ENCODE assay signal across 11 mouse cellular contexts in the genomic region with DNA sequence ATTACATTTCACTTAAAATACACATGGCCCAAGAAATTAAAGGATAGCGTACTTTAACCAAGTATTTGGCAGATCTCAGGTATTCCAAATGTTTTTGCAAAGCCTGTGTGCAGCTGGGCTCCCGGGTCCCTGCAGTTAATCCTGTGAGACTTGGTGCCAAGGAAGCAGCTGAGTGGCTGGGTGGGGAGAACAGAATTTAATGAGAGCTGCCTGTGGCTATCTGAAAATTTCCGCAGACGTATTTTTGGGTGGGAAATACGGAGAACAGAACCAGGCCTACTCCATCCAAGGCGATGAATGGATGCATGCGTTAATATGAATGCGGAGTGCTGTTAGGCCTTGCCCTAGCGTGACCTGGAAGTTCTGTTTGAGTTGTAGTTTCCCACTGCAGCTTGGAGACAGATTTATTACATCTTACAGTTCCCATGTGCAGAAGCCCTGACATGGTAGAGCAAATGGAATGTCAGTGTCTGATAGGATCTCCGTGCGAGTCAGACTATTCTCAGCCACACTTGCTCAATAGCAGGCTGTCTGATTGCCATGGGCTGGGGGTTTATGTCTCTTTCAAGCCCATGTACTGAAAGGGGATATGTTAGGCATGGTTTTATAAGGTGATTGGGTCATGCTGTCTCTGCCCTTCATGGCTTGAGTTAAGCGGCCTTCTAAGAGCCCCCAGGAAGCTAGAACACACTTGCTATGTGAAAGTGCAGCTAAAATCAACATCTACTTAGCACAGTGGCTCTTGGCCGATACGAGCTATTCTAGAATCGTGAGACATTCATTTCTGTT. TPM values are rescaled to one million over a fixed set of nuclear protein-coding genes. Genes with fewer than 3 reads are reported as not detected.
DNase-seq lines count a peak whose midpoint lies in the region; ATAC-seq and TF ChIP-seq lines count a peak whose summit lies in the region.
"Had no signal": no experiment of that assay in that cellular context is flagged by ENCODE, and none has a peak within 500 bp of the region (broad histone marks: within the 10 kb centered on the region; RNA-seq: fewer than 3 reads in every experiment).

No protein-coding gene starts in this region.

- H3K4me2 ChIP-seq in embryonic facial prominence, embryonic 15.5 days (replicated peaks): no peak overlapping the region
- no peak overlapping the region for H3K4me2 ChIP-seq in forebrain, embryonic 12.5 days
- H3K4me2 ChIP-seq: midbrain, embryonic 15.5 days had no signal

- TF ChIP-seq CTCF in kidney, adult 2 months (conservative IDR thresholded peaks at IDR 0.05; ENCODE audit: insufficient read depth, insufficient read length, low read depth, low read length): no peak

- H3K27me3 ChIP-seq in kidney, adult 2 months (replicated peaks; ENCODE audit: control insufficient read depth, insufficient read depth, low read length): no peaks in the 10 kb centered on the region
- H3K27me3 ChIP-seq in embryonic facial prominence, embryonic 15.5 days: no peaks in the 10 kb centered on the region
- no peaks in the 10 kb centered on the region for H3K27me3 ChIP-seq in forebrain, embryonic 12.5 days
- H3K27me3 ChIP-seq: midbrain, embryonic 15.5 days; Patski had no signal

- no peaks in the 10 kb centered on the region for H3K36me3 ChIP-seq in kidney, adult 2 months (ENCODE audit: control insufficient read depth, insufficient read depth, low read length)
- peaks cover 8% of the 10 kb centered on the region; the same call in 1 of the 2 replicates for H3K36me3 ChIP-seq in ES-E14 (ENCODE audit: control insufficient read depth, insufficient read depth, low read length, poor library complexity, severe bottlenecking)
- H3K36me3 ChIP-seq in embryonic facial prominence, embryonic 15.5 days: no peaks in the 10 kb centered on the region
- no peaks in the 10 kb centered on the region for H3K36me3 ChIP-seq in forebrain, embryonic 12.5 days (replicated peaks)

- 0 out of 2 replicates have a peak overlapping the region, but pooled peaks have one; percentile 10 for H3K9ac ChIP-seq in ES-E14 (ENCODE audit: insufficient read depth, low read depth, low read length, poor library complexity, severe bottlenecking)
- H3K9ac ChIP-seq in embryonic facial prominence, embryonic 15.5 days: no peak overlapping the region
- H3K9ac ChIP-seq in forebrain, embryonic 12.5 days: no peak overlapping the region
- H3K9ac ChIP-seq: midbrain, embryonic 15.5 days had no signal

- H3K9me3 ChIP-seq in ES-E14 (ENCODE audit: control insufficient read depth, insufficient read depth, low read depth, low read length): no peaks in the 10 kb centered on the region
- H3K9me3 ChIP-seq in embryonic facial prominence, embryonic 15.5 days (replicated peaks): no peaks in the 10 kb centered on the region
- 0 out of 2 replicates have a peak, but pooled peaks cover 5% of the 10 kb centered on the region for H3K9me3 ChIP-seq in forebrain, embryonic 12.5 days
- H3K9me3 ChIP-seq: midbrain, embryonic 15.5 days had no signal

- no peak for TF ChIP-seq POLR2A in kidney, adult 2 months (IDR thresholded peaks at IDR 0.05; ENCODE audit: low read depth, low read length)

- WGBS in kidney, adult 2 months: 45% methylated on average over 15 of the region's 15 CpGs
- WGBS in embryonic facial prominence, embryonic 15.5 days: 32% methylated on average over 15 of the region's 15 CpGs
- 83% methylated on average over 15 of the region's 15 CpGs for WGBS in forebrain, embryonic 12.5 days

- 0 out of 2 replicates have a peak, but pooled peaks have one; percentile 51 for ATAC-seq in embryonic facial prominence, embryonic 15.5 days (ENCODE audit: insufficient number of reproducible peaks, low FRiP score, low TSS enrichment, low read depth)
- no peak for ATAC-seq in forebrain, embryonic 12.5 days (ENCODE audit: low FRiP score)
- ATAC-seq: forebrain, embryonic 16.5 days; midbrain, embryonic 15.5 days; Patski had no signal

- H3K4me3 ChIP-seq in kidney, adult 2 months (ENCODE audit: insufficient read depth, low read depth, low read length): no peak overlapping the region
- H3K4me3 ChIP-seq in ES-E14 (ENCODE audit: insufficient read depth in 1 of 2, low read depth in 1 of 2, low read length in 2 of 2, poor library complexity in 1 of 2, severe bottlenecking in 1 of 2): no peak overlapping the region
- no peak overlapping the region for H3K4me3 ChIP-seq in embryonic facial prominence, embryonic 15.5 days (replicated peaks)
- no peak overlapping the region for H3K4me3 ChIP-seq in forebrain, embryonic 12.5 days (replicated peaks)
- H3K4me3 ChIP-seq: midbrain, embryonic 15.5 days had no signal

- DNase-seq in kidney, adult 2 months: peak; percentile 49
- no peak for DNase-seq in kidney, adult 9 months
- DNase-seq in ES-E14 (ENCODE audit: low read depth, low spot score): no peak
- DNase-seq in kidney, postnatal 14 days: peak; percentile 59
- no peak for DNase-seq in adrenal gland, postnatal 25 days
- DNase-seq in cerebellum, adult 9-10 months: no peak

- H3K27ac ChIP-seq in kidney, adult 2 months (ENCODE audit: insufficient read depth, low read depth, low read length): 0 out of 2 replicates have a peak overlapping the region, but pooled peaks have one; percentile 19
- no peak overlapping the region for H3K27ac ChIP-seq in ES-E14 (ENCODE audit: insufficient read depth, low read depth, low read length, poor library complexity, severe bottlenecking)
- H3K27ac ChIP-seq in embryonic facial prominence, embryonic 15.5 days (replicated peaks): peak overlapping the region; percentile 71
- H3K27ac ChIP-seq in forebrain, embryonic 12.5 days: no peak overlapping the region
- H3K27ac ChIP-seq: midbrain, embryonic 15.5 days had no signal

- peaks cover 3% of the 10 kb centered on the region for H3K4me1 ChIP-seq in kidney, adult 2 months (ENCODE audit: control insufficient read depth, insufficient read depth, low read length)
- peaks cover 15 to 33% of the 10 kb centered on the region in 2 experiments for H3K4me1 ChIP-seq in ES-E14 (ENCODE audit: control insufficient read depth in 2 of 2, insufficient read depth in 2 of 2, low read length in 2 of 2, poor library complexity in 1 of 2)
- H3K4me1 ChIP-seq in embryonic facial prominence, embryonic 15.5 days: peaks cover 46% of the 10 kb centered on the region
- peaks cover 16% of the 10 kb centered on the region for H3K4me1 ChIP-seq in forebrain, embryonic 12.5 days

- in situ Hi-C loops in ES-E14 (cut with MboI; ENCODE audit: low sequenced_read_pairs in 2 of 2, unreplicated experiment in 2 of 2): no loop called here

TF ChIP-seq in ES-E14, 5 proteins besides CTCF, POLR2A, EP300 and RAD21:
- TF ChIP-seq ZNF384 (IDR thresholded peaks at IDR 0.05; ENCODE audit: low read depth, low read length) (no peak), MAFK (IDR thresholded peaks at IDR 0.05; ENCODE audit: insufficient read depth, low read depth, low read length) (no peak), HCFC1 (IDR thresholded peaks at IDR 0.05; ENCODE audit: borderline replicate concordance, insufficient read depth, low read length) (no peak), ZC3H11A (IDR thresholded peaks at IDR 0.05; ENCODE audit: borderline replicate concordance, low read depth, low read length) (no peak), CHD2 (IDR thresholded peaks at IDR 0.05; ENCODE audit: low read depth, low read length) (no peak)

RNA-seq across cellular contexts. Expression of a gene that starts 17.5 kb away (rescaled TPM):
- polyA plus RNA-seq in kidney, adult 2 months (2012; rRNA removed): 2.9 and 3.6 TPM in 2 replicates
- 43.8 and 71.1 TPM in 2 replicates for total RNA-seq in ES-E14 (2012; rRNA removed)
- polyA plus RNA-seq in embryonic facial prominence, embryonic 15.5 days (2015; fragmentation: Nextera tagmentation; extraction: Ambion mirVana): 13.4 and 14.1 TPM in 2 replicates
- total RNA-seq in adrenal gland, postnatal 25 days (2021): 6.1 and 7.0 TPM in 2 replicates
- 9.7 and 10.2 TPM in 2 replicates for polyA plus RNA-seq in forebrain, embryonic 12.5 days (2016; fragmentation: Nextera tagmentation; extraction: Ambion mirVana)

RNA-seq across cellular contexts. Expression of a gene that starts 21.1 kb away (rescaled TPM):
- 9.6 and 14.2 TPM in 2 replicates for polyA plus RNA-seq in kidney, adult 2 months (2012; rRNA removed)
- total RNA-seq in ES-E14 (2012; rRNA removed): 3.9 and 6.8 TPM in 2 replicates
- polyA plus RNA-seq in embryonic facial prominence, embryonic 15.5 days (2015; fragmentation: Nextera tagmentation; extraction: Ambion mirVana): 3.9 and 7.7 TPM in 2 replicates
- total RNA-seq in adrenal gland, postnatal 25 days (2021): 1.3 and 4.8 TPM in 2 replicates
- 3.1 and 3.2 TPM in 2 replicates for polyA plus RNA-seq in forebrain, embryonic 12.5 days (2016; fragmentation: Nextera tagmentation; extraction: Ambion mirVana)

Comparison
In these comparisons a context has a peak if more than half of its experiments do, and no peak if none do; other contexts are left out.
1. DNase-seq: peak in kidney, adult 2 months (single experiment) and kidney, postnatal 14 days (single experiment); none in kidney, adult 9 months (single experiment), ES-E14 (single experiment), adrenal gland, postnatal 25 days (single experiment) and cerebellum, adult 9-10 months (single experiment).
2. H3K27ac ChIP-seq: peak in kidney, adult 2 months (single experiment) and embryonic facial prominence, embryonic 15.5 days (single experiment); none in ES-E14 (single experiment) and forebrain, embryonic 12.5 days (single experiment).